Mouse (Mus musculus) urinary bladder, adult 18-20 months (tissue): Measurements from ENCODE around the gene Kndc1.

Experiments
- DNase-seq, 2 experiments: peaks; one replicate each; pipeline ENCODE4 v3.0.0; 2022; ENCODE audit warnings: low spot score in 2 of 2, mixed read lengths in 2 of 2

Gene Kndc1

DNA sequence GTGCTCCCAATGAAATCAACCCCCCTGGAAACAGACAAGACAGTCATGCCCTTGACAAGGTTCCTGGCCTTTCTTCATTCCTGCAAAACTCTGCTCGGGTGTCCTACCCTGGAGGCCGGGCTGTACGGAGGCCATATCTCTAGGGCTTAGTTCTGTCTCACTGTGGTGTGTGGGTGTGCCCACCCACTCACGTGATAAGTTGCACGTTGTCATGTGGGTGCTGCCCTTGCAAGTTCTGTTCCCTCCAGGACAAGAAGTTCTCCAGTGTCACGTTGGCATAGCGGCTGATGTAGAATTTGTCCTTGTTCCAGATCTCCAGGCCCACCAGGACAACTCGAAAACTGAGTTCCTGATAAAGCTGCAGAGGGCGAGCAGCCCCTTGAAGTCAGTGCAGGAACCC is 93.8 kb downstream of the Kndc1 start:
- DNase-seq, result no peak

DNA sequence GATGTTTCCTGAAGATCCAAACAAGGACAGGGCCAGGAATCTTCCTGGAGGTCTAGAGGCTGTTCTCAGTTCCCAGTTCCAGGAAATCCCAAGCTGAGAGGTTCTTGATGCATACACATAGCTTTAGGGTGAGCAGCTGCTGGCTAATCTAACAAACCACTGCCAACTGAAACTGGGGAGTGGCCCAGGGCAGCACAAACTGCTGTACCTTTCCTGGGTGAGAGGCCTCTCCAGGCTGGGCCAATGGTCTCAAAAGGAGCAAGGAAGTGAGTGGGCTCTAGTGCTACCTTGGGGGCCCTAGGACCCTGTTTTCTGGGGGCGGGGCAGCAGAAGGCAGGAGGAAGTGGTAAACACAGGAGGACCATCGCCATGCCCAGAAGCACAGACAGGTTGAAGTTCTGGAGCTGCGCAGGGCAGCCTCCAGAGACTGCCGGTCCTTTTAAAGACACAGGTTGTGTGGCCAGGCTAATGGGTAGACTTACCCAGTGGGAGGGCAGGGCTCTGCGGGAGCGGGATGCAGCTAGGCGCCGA is 96.4 kb downstream of the Kndc1 start:
- no peak for DNase-seq
